Mouse (Mus musculus): ENCODE results near the gene Rybp.

Rybp gene

DNA sequence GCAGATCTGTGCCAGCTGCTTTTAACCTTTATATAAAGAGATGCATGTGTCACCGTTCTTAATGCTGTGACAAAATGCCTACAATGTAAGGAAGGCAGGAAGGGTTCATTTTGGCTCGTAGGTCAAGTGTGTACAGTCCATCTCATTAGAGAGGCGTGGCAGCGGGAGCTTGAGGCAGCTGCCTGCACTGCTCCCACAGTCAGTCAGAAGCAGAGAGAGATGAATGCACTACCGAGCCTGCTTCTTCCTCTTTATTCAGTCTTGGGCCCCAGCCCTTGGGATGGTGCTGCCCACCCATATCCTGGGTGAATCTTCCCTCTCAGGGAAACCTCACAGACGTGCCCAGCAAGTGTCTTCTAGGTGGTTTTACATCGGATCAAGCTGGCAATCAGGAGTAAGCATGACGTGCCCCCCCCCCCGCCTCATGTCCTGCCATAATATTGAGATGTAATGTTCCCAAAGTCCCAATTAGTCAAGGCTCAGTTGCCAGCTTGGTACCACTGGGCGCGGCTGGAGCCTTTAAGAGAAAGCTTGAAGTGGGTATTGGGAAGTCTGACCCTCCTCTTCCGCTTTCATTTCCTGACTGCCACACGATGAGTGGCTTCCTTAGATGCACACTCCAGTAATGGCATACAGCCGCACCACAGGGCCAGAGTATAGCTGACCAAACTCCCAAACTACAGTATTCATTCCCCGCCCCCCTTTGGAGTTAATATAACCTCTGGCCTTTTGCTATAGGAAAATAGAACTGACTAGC lies 96.3 kb downstream of the Rybp start:
- no peak for DNase-seq (ENCODE audit: low read depth, low spot score)

DNA sequence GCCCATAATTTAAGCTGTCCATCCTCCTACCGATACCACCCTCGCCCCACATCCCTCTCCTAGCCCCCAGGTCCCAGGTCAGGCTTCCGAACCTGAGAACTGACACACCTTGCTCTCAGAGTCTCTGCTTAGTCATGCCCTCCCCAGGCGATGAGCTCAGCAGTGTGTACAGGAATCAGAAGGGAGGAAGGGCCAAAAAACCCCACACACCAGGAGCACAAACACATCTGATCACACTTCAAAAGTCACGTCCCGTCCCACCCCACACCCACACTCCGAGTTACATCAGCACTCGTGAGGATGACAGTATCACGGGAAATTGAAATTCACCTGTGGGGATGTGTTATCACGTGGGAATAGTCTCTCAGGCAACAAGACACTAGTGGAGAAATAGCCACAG lies 97.0 kb downstream of the Rybp start:
- DNase-seq (ENCODE audit: low read depth, low spot score), result no peak

DNA sequence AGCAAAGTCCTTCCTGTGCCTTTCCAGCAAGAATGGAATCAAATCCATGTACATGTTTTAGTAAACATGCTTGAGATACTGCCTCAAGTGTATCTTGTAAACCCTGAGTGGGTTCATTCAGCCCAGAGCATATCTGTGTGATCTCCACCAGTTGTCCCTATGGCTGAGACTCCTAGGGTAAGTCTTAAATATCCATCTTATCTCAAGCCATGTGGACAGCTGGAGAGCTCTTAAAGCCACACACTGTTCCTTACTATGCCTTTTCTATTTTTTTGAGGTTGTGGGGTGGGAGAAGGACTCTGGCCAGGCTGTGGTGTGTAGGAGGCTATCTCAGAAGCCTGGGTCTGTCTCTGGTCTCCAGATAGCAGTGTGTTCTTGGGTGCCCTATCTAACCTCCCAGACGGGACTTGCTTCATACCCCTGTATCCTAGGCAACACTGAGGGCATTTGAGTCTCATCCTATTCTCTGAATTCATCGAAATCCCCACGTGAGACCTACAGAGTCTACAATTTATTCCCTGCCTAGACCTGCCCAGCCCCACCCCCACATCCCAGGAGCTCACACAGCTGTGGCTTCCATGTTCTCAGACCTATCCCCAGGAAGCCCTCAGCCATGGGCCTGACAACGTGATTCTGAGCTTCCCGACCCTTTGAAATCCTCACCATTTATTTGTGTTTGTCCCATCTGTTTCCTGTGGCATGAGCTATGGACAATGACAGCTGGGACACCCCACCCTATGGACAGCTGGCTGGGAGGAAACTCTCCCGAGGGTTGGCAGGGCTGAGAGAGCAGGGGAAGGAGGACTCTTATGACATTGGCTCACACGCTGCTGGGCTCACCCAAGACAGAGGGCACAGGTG lies 98.2 kb downstream of the Rybp start:
- no peak for DNase-seq (ENCODE audit: low read depth, low spot score)

DNA sequence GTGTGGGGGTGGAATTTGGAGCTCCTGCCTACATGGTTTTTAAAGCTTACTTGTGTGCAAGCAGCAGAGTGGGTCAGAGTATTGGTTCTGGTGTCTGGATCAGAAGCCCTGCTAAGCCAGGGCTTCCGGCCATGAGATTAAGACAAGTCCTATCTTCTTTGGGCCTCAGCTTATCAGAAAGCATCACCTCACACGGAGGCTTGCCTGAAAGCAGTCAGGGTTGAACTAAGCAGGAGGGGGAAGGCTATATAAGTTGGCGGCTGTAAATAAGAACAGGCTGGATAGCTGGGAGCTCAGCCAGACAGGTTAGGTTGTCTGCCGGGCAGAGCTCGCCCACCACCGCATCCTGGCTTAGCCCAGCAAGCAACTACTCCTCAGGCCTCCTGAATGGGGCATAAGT lies 99.5 kb downstream of the Rybp start:
- no peak for DNase-seq (ENCODE audit: low read depth, low spot score)

DNA sequence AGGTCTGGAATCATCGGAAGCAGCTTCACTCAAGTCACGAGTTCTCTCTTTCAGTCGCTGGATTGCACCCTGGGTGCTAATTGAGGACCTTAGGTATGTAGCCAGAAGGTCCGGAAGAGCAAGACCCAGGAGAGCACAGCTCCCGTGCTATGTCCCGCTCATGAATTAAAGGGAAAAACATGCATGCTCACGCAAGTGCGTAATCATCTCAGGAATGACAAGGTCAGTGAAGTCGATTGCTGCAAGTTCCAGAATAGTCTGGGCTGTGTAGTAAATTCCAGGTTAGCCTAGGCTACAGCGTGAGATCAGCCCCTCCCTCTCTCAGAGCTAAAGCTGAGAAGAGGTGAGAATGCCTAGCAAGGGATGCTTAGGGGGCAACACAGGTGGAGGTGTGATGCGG lies 100.5 kb downstream of the Rybp start:
- DNase-seq (ENCODE audit: low read depth, low spot score), result no peak

DNA sequence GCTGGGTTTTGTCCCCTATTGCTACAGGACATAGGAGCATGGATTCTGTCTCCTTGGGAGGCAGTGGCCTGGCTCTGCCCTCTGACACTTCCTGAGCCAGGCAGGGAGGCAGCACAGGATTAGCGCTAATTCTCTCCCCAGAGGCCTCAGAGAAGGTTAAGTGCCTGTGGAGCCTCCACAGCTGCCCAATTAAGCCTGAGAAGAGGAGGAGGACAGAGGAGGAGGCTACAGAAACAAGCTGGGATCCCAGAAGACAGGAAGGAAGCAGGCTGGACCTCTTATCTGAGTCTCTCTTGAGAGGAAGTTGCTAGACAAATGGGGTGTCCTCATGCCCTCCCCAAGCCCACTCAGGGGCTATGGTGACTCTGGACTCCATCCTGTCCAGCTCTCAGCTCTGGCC lies 101.8 kb downstream of the Rybp start:
- no peak for DNase-seq (ENCODE audit: low read depth, low spot score)

DNA sequence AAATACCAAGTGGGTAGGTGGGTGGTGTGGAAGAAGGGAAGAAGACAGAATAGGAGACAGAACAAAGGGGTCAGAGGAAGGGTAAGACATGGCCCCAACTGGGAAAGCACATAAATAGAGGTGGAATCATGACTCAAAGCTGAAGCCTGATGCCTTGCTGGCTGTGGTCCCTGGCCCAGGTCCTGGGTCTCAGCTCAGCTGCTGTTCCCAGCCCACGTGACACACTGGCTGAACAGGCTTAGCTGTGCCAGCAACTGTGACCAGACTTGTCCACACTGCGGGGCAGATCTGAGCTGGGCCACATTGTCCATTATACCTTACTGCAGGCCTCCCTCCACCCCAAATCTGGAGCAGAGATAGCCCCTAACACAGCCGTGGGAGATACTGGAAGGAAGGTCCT lies 103.9 kb downstream of the Rybp start:
- DNase-seq (ENCODE audit: low read depth, low spot score), result no peak

DNA sequence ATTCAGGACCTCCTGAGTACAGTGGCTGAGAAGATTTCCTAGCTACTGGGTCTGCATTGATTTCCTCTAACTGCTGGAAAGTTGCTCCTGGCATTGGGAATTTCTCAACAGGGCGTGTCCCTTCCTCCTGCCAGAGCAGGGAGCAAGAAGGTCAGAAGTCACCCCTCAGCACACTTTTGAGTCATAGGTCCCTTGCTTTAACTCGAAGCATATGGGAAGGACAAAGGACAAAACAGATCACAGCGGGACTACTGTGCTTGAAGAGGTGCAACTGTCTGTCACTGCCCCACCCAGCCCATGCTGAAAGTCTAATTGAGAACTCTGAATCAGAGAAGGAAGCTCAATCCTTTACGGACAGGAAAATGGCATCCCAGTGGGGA lies 106.4 kb downstream of the Rybp start:
- DNase-seq (ENCODE audit: low read depth, low spot score), result no peak

DNA sequence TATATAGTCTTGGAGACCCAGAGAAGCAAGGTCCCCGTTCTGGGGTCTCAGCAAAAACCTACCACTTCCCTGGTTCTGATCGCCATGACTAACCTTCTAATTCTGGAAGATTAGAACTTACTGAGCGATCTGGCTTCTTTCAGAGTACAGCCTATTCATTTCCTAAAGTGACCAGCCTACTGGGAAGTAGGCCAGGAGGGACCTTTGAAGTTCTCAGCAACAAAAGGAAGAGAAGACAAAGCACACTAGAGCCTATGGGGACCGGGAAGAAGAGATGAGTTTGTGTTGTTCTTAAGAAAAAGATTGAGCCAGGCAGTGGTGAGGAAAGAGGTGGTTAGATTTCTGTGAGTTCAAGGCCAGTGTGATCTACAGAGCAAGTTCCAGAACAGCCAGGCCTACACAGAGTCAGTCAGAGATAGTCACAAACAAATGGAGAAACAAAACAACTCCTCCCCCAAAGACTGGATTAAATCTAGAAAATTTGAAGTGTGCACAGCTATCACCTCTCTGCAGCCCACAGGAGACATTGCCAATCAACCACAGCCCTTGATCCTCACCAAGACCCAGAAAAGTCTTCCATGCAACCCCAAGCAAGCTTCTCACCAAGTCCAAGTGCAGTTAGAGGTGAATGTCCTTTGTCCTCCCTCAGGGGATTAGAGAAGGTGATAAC lies 106.9 kb downstream of the Rybp start:
- no peak for DNase-seq (ENCODE audit: low read depth, low spot score)

DNA sequence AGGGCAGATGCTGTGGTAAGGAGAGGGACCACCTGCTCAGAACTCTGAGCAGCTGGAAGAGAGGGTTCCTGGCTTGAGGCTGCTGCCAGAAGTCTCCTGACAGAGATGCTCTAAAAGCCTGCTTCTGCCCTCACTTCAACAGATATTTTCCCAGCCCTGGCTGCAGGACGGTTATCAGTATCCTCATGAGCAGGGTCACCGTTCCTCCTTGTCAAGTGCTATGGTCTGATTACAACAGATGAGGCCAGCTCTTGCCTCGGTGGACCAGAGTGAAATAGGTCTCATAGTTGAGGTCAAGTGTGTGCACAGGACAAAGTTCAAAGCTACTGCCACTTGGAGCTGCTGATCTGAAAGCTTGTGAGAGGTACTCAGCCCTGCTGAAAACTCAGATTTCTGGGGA lies 108.5 kb downstream of the Rybp start:
- DNase-seq (ENCODE audit: low read depth, low spot score), result no peak

Data from CD4-positive helper T cell, adult 2 months (primary cell).